Mouse (Mus musculus): Measurements from ENCODE around the gene Acox1. TPM values are rescaled to one million over a fixed set of nuclear protein-coding genes. Genes with fewer than 3 reads are reported as not detected.

The Acox1 gene
- polyA plus RNA-seq, 1 experiment from 2014 or later = 35.9 TPM

DNA sequence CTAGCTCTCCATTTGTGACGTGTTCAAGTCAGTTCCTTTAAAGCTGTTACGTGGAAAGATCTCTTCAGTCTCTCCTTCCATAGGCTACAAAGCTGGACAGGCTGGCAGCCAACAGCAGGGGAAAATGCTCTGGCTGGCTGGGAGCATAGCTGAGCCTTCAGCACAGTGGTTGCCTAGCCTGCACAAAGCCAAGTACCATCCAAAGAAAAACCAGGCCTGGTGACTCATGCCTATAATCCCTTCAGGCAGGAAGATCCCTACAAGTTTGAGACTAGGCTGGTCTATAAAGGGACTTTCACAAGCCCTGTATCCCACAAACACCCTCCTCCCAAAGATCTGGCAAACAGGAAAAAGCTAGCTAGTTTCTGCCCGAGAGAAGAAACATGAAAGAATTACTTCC lies 13.0 kb downstream of the Acox1 start:
- Histone ChIP-seq H3K4me1 (0 out of 2 replicates have a peak, but pooled peaks cover 2% of the 10 kb centered on the region), H3K9ac (no peak overlapping the region), H3K27ac (no peak overlapping the region), H3K9me3 (replicated peaks) (no peaks in the 10 kb centered on the region), H3K36me3 (peaks cover 77% of the 10 kb centered on the region), H3K4me2 (no peak overlapping the region), H3K27me3 (no peaks in the 10 kb centered on the region), H3K4me3 (replicated peaks) (no peak overlapping the region)
- ATAC-seq (replicated peaks; ENCODE audit: low FRiP score) = no peak
- WGBS = 89% methylated on average over 3 of the region's 3 CpGs

GRCm38 (mm10) chr11:116178411-116179121 lies 20.3 kb downstream of the Acox1 start:
- 89% methylated on average over 20 of the region's 20 CpGs for WGBS
- Histone ChIP-seq H3K4me3 (replicated peaks) (no peak overlapping the region), H3K36me3 (peaks cover 83% of the 10 kb centered on the region), H3K4me2 (no peak overlapping the region), H3K9me3 (replicated peaks) (no peaks in the 10 kb centered on the region), H3K4me1 (peaks cover 13% of the 10 kb centered on the region), H3K9ac (no peak overlapping the region), H3K27ac (no peak overlapping the region), H3K27me3 (no peaks in the 10 kb centered on the region)
- ATAC-seq (replicated peaks; ENCODE audit: low FRiP score) = no peak

DNA sequence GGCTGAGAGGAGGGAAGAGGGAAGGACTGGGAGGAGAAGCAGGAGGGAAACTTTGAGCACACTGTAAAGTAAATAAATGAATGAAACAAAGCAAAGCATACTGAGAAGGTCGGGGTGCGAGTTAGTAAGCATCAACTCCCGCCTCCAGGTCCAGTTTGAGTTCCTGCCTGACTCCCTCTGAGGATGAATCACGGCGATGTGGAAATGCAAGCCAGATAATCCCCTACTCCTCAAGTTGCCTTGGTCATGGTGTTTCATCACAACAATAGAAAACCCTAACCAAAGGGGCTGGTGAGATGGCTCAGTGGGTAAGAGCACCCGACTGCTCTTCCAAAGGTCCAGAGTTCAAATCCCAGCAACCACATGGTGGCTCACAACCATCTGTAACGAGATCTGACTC lies 22.8 kb downstream of the Acox1 start:
- Histone ChIP-seq H3K9me3 (replicated peaks) (no peaks in the 10 kb centered on the region), H3K36me3 (peaks cover 88% of the 10 kb centered on the region), H3K27me3 (no peaks in the 10 kb centered on the region), H3K4me3 (replicated peaks) (no peak overlapping the region), H3K27ac (peak overlapping the region; percentile 86), H3K4me2 (no peak overlapping the region), H3K9ac (no peak overlapping the region), H3K4me1 (peaks cover 17% of the 10 kb centered on the region)
- 82% methylated on average over 7 of the region's 7 CpGs for WGBS
- no peak for ATAC-seq (replicated peaks; ENCODE audit: low FRiP score)

- Histone ChIP-seq H3K9me3 (replicated peaks) (no peaks in the 10 kb centered on the region), H3K27ac (peak overlapping the region; percentile 86), H3K4me3 (replicated peaks) (no peak overlapping the region), H3K4me1 (peaks cover 17% of the 10 kb centered on the region), H3K4me2 (no peak overlapping the region), H3K9ac (no peak overlapping the region; the same call in 1 of the 2 replicates), H3K36me3 (peaks cover 77% of the 10 kb centered on the region), H3K27me3 (no peaks in the 10 kb centered on the region)
- WGBS = 66% methylated on average over 22 of the region's 22 CpGs
- ATAC-seq (replicated peaks; ENCODE audit: low FRiP score) = peak; percentile 85
These were observed 23.9 kb downstream of the Acox1 start for GRCm38 (mm10) chr11:116174775-116175448.

GRCm38 (mm10) chr11:116171959-116172358 lies 26.9 kb downstream of the Acox1 start:
- ATAC-seq (replicated peaks; ENCODE audit: low FRiP score) = no peak
- peaks cover 50% of the 10 kb centered on the region for H3K36me3 ChIP-seq

DNA sequence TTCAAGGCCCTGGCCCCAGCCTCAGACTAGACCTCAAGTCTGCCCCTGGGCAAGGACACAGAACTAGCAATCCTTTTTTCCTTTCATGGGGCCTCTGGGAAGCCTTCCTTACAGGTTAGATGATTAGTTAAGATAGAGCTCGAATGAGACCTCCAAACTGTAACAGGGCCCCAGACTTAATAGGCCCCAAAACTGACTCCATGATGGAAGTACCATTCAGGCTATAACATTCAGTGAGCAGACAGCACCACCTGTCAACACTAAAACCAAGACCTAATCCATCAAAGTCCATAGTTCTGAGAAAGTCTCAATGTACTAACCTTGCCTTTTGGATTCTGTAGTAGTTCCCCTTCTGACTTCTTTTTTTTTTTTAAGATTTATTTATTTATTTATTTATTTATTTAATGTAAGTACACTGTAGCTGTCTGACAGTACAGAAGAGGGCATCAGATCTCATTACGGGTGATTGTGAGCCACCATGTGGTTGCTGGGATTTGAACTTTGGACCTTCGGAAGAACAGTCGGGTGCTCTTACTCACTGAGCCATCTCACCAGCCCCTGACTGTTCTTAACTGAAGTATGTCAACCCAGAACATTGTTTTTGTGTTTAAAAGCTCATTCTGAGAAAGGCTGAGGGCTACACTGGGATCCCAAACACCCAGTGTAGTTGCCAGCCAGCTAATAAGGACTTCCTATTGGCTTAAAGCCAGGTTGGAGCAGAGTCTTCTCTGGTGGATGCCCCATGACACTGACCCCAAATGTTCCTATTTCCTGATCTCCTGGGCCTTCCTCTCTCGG lies 28.6 kb downstream of the Acox1 start:
- H3K27ac ChIP-seq = 0 out of 2 replicates have a peak overlapping the region, but pooled peaks have one; percentile 49
- WGBS = 80% methylated on average over 5 of the region's 5 CpGs
- no peaks in the 10 kb centered on the region for H3K27me3 ChIP-seq
- no peak overlapping the region for H3K4me3 ChIP-seq (replicated peaks)
- H3K9ac ChIP-seq = no peak overlapping the region
- peaks cover 35% of the 10 kb centered on the region for H3K4me1 ChIP-seq
- H3K9me3 ChIP-seq (replicated peaks) = no peaks in the 10 kb centered on the region
- H3K4me2 ChIP-seq = no peak overlapping the region
- peaks cover 46% of the 10 kb centered on the region for H3K36me3 ChIP-seq
- no peak for ATAC-seq (replicated peaks; ENCODE audit: low FRiP score)

More at GRCm38 (mm10) chr11:116171959-116172358, 26.9 kb downstream of the Acox1 start:
- 71% methylated on average over 2 of the region's 2 CpGs for WGBS
- Histone ChIP-seq H3K9me3 (replicated peaks) (no peaks in the 10 kb centered on the region), H3K27me3 (no peaks in the 10 kb centered on the region), H3K4me3 (replicated peaks) (no peak overlapping the region), H3K9ac (no peak overlapping the region), H3K4me2 (no peak overlapping the region), H3K4me1 (peaks cover 28% of the 10 kb centered on the region), H3K27ac (no peak overlapping the region)

GRCm38 (mm10) chr11:116169214-116169613 lies 29.6 kb downstream of the Acox1 start:
- H3K27ac ChIP-seq = no peak overlapping the region
- H3K4me2 ChIP-seq = no peak overlapping the region
- ATAC-seq (replicated peaks; ENCODE audit: low FRiP score) = no peak
- H3K4me3 ChIP-seq (replicated peaks) = no peak overlapping the region
- H3K9me3 ChIP-seq (replicated peaks) = no peaks in the 10 kb centered on the region
- 84% methylated on average over 3 of the region's 3 CpGs for WGBS
- peaks cover 48% of the 10 kb centered on the region for H3K36me3 ChIP-seq
- H3K4me1 ChIP-seq = peaks cover 28% of the 10 kb centered on the region
- H3K27me3 ChIP-seq = no peaks in the 10 kb centered on the region
- no peak overlapping the region for H3K9ac ChIP-seq

DNA sequence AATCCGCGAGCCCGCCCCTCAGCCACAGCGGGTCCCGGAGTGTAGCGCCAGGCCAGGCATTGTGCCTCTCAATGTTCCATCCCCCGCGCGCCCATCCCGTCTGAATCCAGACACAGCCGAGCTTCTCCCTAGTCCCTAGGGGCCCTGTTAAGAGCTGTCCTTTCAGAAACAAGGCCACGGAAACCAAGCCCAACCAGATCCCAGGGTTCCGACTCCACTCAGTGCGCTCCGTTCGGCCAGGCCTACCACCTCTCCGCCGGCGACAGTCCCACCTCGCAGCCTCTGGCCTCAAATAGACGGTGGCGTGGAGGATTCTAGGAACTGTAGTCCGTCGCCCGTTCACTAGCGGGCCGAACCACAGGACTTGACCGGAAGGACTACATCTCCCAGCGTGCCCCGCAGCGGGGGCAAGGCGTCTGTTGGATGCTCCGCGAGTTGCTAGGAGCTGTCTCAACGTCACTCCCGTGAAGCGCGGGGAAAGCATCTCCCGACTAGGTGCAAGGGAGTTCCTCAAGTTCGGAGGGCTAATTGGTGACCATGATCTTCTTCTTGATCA lies 30.9 kb downstream of the Acox1 start, which contains the start of gene Fbf1:
Gene Fbf1 (minus strand): TSS at position 283 of the 556 bp plus-strand sequence.
- Histone ChIP-seq H3K4me3 (replicated peaks) (peak within 1 kb of the TSS; percentile 71), H3K4me2 (peak within 1 kb of the TSS; percentile 84), H3K9ac (peak within 1 kb of the TSS; percentile 78), H3K4me1 (peaks cover 40% of the 10 kb centered on the region), H3K36me3 (peaks cover 40% of the 10 kb centered on the region), H3K9me3 (replicated peaks) (no peaks in the 10 kb centered on the region), H3K27me3 (no peaks in the 10 kb centered on the region), H3K27ac (peak within 1 kb of the TSS; percentile 95)
- under 1% methylated on average over 40 of the region's 40 CpGs for WGBS
- peak; percentile 94 for ATAC-seq (replicated peaks; ENCODE audit: low FRiP score)

- H3K27ac ChIP-seq = peak overlapping the region; percentile 95
- no peak for ATAC-seq (replicated peaks; ENCODE audit: low FRiP score)
- peaks cover 33% of the 10 kb centered on the region for H3K36me3 ChIP-seq
- H3K9me3 ChIP-seq (replicated peaks) = no peaks in the 10 kb centered on the region
- peak overlapping the region; percentile 84 for H3K4me2 ChIP-seq
- H3K4me3 ChIP-seq (replicated peaks) = peak overlapping the region; percentile 71
- no peaks in the 10 kb centered on the region for H3K27me3 ChIP-seq
- WGBS = 9% methylated on average over 6 of the region's 6 CpGs
- peak overlapping the region; percentile 78 for H3K9ac ChIP-seq
- H3K4me1 ChIP-seq = peaks cover 44% of the 10 kb centered on the region
These were observed 31.6 kb downstream of the Acox1 start for GRCm38 (mm10) chr11:116167232-116167631.

- ATAC-seq (replicated peaks; ENCODE audit: low FRiP score) = peak; percentile 78
- Histone ChIP-seq H3K27me3 (no peaks in the 10 kb centered on the region), H3K9me3 (replicated peaks) (no peaks in the 10 kb centered on the region), H3K9ac (no peak overlapping the region), H3K4me3 (replicated peaks) (no peak overlapping the region), H3K36me3 (peaks cover 57% of the 10 kb centered on the region), H3K27ac (peak overlapping the region; percentile 74), H3K4me1 (peaks cover 41% of the 10 kb centered on the region), H3K4me2 (0 out of 2 replicates have a peak overlapping the region, but pooled peaks have one; percentile 25)
- 19% methylated on average over 9 of the region's 9 CpGs for WGBS
These were observed 35.8 kb downstream of the Acox1 start for GRCm38 (mm10) chr11:116163002-116163401.

GRCm38 (mm10) chr11:116162146-116162545 lies 36.7 kb downstream of the Acox1 start:
- no peak overlapping the region for H3K27ac ChIP-seq
- WGBS = 84% methylated on average over 10 of the region's 10 CpGs
- peaks cover 39% of the 10 kb centered on the region for H3K4me1 ChIP-seq
- no peaks in the 10 kb centered on the region for H3K27me3 ChIP-seq
- H3K36me3 ChIP-seq = peaks cover 65% of the 10 kb centered on the region
- no peak overlapping the region for H3K4me3 ChIP-seq (replicated peaks)
- no peaks in the 10 kb centered on the region for H3K9me3 ChIP-seq (replicated peaks)
- no peak for ATAC-seq (replicated peaks; ENCODE audit: low FRiP score)
- H3K4me2 ChIP-seq = no peak overlapping the region
- H3K9ac ChIP-seq = no peak overlapping the region
